Mouse (Mus musculus) c-Kit-positive CD71-positive TER-119-positive erythroid progenitor cells, embryonic 14.5 days (primary cell): ENCODE results near the gene Acss2.
"Not testable (repeated sequence)": the region's sequence is repeated elsewhere in the genome, so short reads cannot be mapped to it uniquely, and the experiment has no call there.

Experiments used
- DNase-seq: peaks from one replicate; pipeline ENCODE4 v3.0.0-alpha.2; 2013; ENCODE audit warnings: low spot score

The Acss2 gene

GRCm38 (mm10) chr2:155590876-155591275 lies 73.1 kb downstream of the Acss2 start:
- DNase-seq: no peak

GRCm38 (mm10) chr2:155591676-155592075 lies 73.9 kb downstream of the Acss2 start:
- no peak for DNase-seq

- peak; percentile 89 for DNase-seq
These were observed 74.5 kb downstream of the Acss2 start, which contains the start of gene Gss for GRCm38 (mm10) chr2:155592137-155592853. Gss (minus strand) TSS chr2:155592810.

GRCm38 (mm10) chr2:155592854-155593283 lies 75.1 kb downstream of the Acss2 start:
- DNase-seq: no peak

- DNase-seq: no peak
These were observed 77.8 kb downstream of the Acss2 start for GRCm38 (mm10) chr2:155595516-155595915.

- DNase-seq: peak; percentile 48
These were observed 86.0 kb downstream of the Acss2 start for GRCm38 (mm10) chr2:155603707-155604106.

GRCm38 (mm10) chr2:155604560-155605235 lies 87.0 kb downstream of the Acss2 start:
- peak; percentile 86 for DNase-seq

- not testable (repeated sequence) for DNase-seq
These were observed 87.5 kb downstream of the Acss2 start for GRCm38 (mm10) chr2:155605236-155605589.

- no peak for DNase-seq
These were observed 88.6 kb downstream of the Acss2 start for GRCm38 (mm10) chr2:155606360-155606759.

GRCm38 (mm10) chr2:155610978-155611377 lies 93.2 kb downstream of the Acss2 start, which contains the start of gene Myh7b:
Myh7b (plus strand) TSS chr2:155611212.
- DNase-seq: no peak

- DNase-seq: peak; percentile 72
These were observed 94.2 kb downstream of the Acss2 start for GRCm38 (mm10) chr2:155611834-155612550.

- peak; percentile 97 for DNase-seq
These were observed 95.6 kb downstream of the Acss2 start for GRCm38 (mm10) chr2:155613326-155613755.

GRCm38 (mm10) chr2:155613953-155614352 lies 96.2 kb downstream of the Acss2 start:
- peak; percentile 58 for DNase-seq

- no peak for DNase-seq
These were observed 99.2 kb downstream of the Acss2 start for GRCm38 (mm10) chr2:155616971-155617370.

GRCm38 (mm10) chr2:155619817-155620216 lies 102.1 kb downstream of the Acss2 start:
- peak; percentile 85 for DNase-seq

- DNase-seq: no peak
These were observed 104.9 kb downstream of the Acss2 start for GRCm38 (mm10) chr2:155622606-155623005.

- no peak for DNase-seq
These were observed 106.2 kb downstream of the Acss2 start for GRCm38 (mm10) chr2:155623996-155624395.

GRCm38 (mm10) chr2:155624730-155625129 lies 107.0 kb downstream of the Acss2 start:
- peak; percentile 80 for DNase-seq

- no peak for DNase-seq
These were observed 108.5 kb downstream of the Acss2 start for GRCm38 (mm10) chr2:155626277-155626676.

GRCm38 (mm10) chr2:155627030-155627738 lies 109.4 kb downstream of the Acss2 start:
- DNase-seq: peak; percentile 76

- DNase-seq: no peak
These were observed 110.4 kb downstream of the Acss2 start for GRCm38 (mm10) chr2:155628112-155628511.

GRCm38 (mm10) chr2:155628519-155628918 lies 110.8 kb downstream of the Acss2 start:
- DNase-seq: no peak
